Mouse (Mus musculus): ENCODE data around the gene Phc2.

DNA sequence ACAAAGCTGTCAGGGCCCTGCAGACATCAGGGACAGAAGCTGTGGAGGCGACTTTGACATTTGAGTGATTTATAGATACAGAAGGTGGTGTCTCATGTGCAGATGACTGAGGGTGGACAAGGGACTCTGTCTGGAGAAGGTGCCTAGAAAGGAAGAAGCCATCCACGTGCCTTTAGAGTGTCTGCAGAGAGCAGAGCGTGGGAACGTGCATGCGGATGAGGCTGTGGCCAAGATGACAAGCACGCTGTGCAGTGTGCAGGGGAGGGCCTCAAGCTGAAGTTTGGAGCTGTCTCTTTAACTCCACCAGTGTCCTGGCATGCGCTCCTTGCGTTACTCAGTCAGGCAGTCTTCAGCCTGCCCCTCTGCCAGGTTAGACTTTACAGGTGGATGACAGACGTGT lies 34.5 kb downstream of the Phc2 start:
- TF ChIP-seq CTCF (conservative IDR thresholded peaks at IDR 0.05; ENCODE audit: low read length) (no peak), NANOG (IDR thresholded peaks at IDR 0.05; ENCODE audit: borderline replicate concordance, low read length) (no peak)

All from E14TG2a.4 (cell line).